Mouse (Mus musculus) forebrain, embryonic 15.5 days (tissue): ENCODE data around the gene Chrd. TPM values are rescaled to one million over a fixed set of nuclear protein-coding genes. Genes with fewer than 3 reads are reported as not detected.

Source experiments
- polyA plus RNA-seq: library from polyadenylated mRNA; unstranded; fragments of >200 nt; fragmentation: Nextera tagmentation; extraction: Ambion mirVana; gene quantifications from 2 replicates; pipeline ENCODE4 v1.2.1, GENCODE M21; 2015

Gene Chrd
- polyA plus RNA-seq, 1 experiment from 2014 or later: 3.7 TPM

Other genes with a start within 250 kb of the Chrd start
- 96.8 and 98.9 TPM in 2 replicates for gene Eif2b5, start 234.3 kb upstream of the Chrd start, polyA plus RNA-seq
- gene Dvl3, start 216.1 kb upstream of the Chrd start, polyA plus RNA-seq: 33.3 and 33.7 TPM in 2 replicates
- gene Ap2m1, start 197.6 kb upstream of the Chrd start, polyA plus RNA-seq: 1,124 and 1,145 TPM in 2 replicates
- 74.0 and 74.5 TPM in 2 replicates for gene Abcf3, start 184.6 kb upstream of the Chrd start, polyA plus RNA-seq
- 4.3 and 5.3 TPM in 2 replicates for gene Vwa5b2, start 143.7 kb upstream of the Chrd start, polyA plus RNA-seq
- gene Eef1akmt4, start 121.5 kb upstream of the Chrd start, polyA plus RNA-seq: 16.3 and 18.9 TPM in 2 replicates
- not detected in 2 replicates for gene Gm49333, start 121.5 kb upstream of the Chrd start, polyA plus RNA-seq
- gene Alg3, start 121.4 kb upstream of the Chrd start, polyA plus RNA-seq: 30.5 and 34.0 TPM in 2 replicates
- 19.2 and 20.9 TPM in 2 replicates for gene Camk2n2, start 111.8 kb upstream of the Chrd start, polyA plus RNA-seq
- gene Ece2, start 103.3 kb upstream of the Chrd start, polyA plus RNA-seq: 11.9 and 12.7 TPM in 2 replicates
- gene Psmd2, start 81.5 kb upstream of the Chrd start, polyA plus RNA-seq: 379 and 388 TPM in 2 replicates
- gene Eif4g1, start 64.8 kb upstream of the Chrd start, polyA plus RNA-seq: 137 and 140 TPM in 2 replicates
- gene Fam131a, start 39.9 kb upstream of the Chrd start, polyA plus RNA-seq: 51.8 and 54.4 TPM in 2 replicates
- gene Polr2h, start 15.5 kb upstream of the Chrd start, polyA plus RNA-seq: 86.4 and 96.1 TPM in 2 replicates
- 19.2 and 19.8 TPM in 2 replicates for gene Clcn2, start 15.4 kb upstream of the Chrd start, polyA plus RNA-seq
- 0.80 and 0.91 TPM in 2 replicates for gene Thpo, start 1.4 kb downstream of the Chrd start, polyA plus RNA-seq